Mouse (Mus musculus): ENCODE measurements around the gene Pdgfc. TPM values are rescaled to one million over a fixed set of nuclear protein-coding genes. Genes with fewer than 3 reads are reported as not detected.
A peak's percentile ranks its signal among the peaks of the same experiment; 100 is the strongest.

Gene Pdgfc
- total RNA-seq, 2 experiments from 2014 or later: 5.4 to 5.5 TPM

- DNase-seq (ENCODE audit: low spot score in 2 of 2): no peak
- Histone ChIP-seq H3K4me3 (no peak overlapping the region), H3K27ac (no peak overlapping the region)
- no peak for TF ChIP-seq CTCF (conservative IDR thresholded peaks at IDR 0.05)
Observed at GRCm38 (mm10) chr3:81032014-81032413, 4.2 kb upstream of the Pdgfc start.

- no peak for TF ChIP-seq CTCF (conservative IDR thresholded peaks at IDR 0.05)
- no peak overlapping the region for H3K4me3 ChIP-seq
- no peak overlapping the region for H3K27ac ChIP-seq
- DNase-seq (ENCODE audit: low spot score in 2 of 2): no peak
Observed at GRCm38 (mm10) chr3:81034336-81035102, 1.7 kb upstream of the Pdgfc start.

GRCm38 (mm10) chr3:81036554-81037311, 517 bp downstream of the Pdgfc start:
- H3K4me3 ChIP-seq: peak overlapping the region; percentile 76
- TF ChIP-seq CTCF (conservative IDR thresholded peaks at IDR 0.05): no peak; the same call in 1 of the 2 replicates
- peak overlapping the region; percentile 88 for H3K27ac ChIP-seq
- DNase-seq (ENCODE audit: low spot score in 2 of 2): peak; percentile 21 to 49

GRCm38 (mm10) chr3:81037312-81037859, 1.2 kb downstream of the Pdgfc start:
- peak overlapping the region; percentile 88 for H3K27ac ChIP-seq
- no peak for TF ChIP-seq CTCF (conservative IDR thresholded peaks at IDR 0.05)
- H3K4me3 ChIP-seq: peak overlapping the region; percentile 76
- peak; percentile 6 to 21 for DNase-seq (ENCODE audit: low spot score in 2 of 2)

- H3K4me3 ChIP-seq: no peak overlapping the region; the same call in 1 of the 2 replicates
- H3K27ac ChIP-seq: peak overlapping the region; percentile 62; the same call in 1 of the 2 replicates
- peak; percentile 82 for TF ChIP-seq CTCF (conservative IDR thresholded peaks at IDR 0.05)
- peak; percentile 46 to 48 for DNase-seq (ENCODE audit: low spot score in 2 of 2)
Observed at GRCm38 (mm10) chr3:81039131-81039653, 3.0 kb downstream of the Pdgfc start.

- Histone ChIP-seq H3K27ac (no peak overlapping the region), H3K4me3 (no peak overlapping the region)
- no peak for DNase-seq (ENCODE audit: low spot score in 2 of 2)
- TF ChIP-seq CTCF (conservative IDR thresholded peaks at IDR 0.05): no peak
Observed at GRCm38 (mm10) chr3:81044653-81045343, 8.6 kb downstream of the Pdgfc start.

- H3K4me3 ChIP-seq: no peak overlapping the region
- TF ChIP-seq CTCF (conservative IDR thresholded peaks at IDR 0.05): no peak
- H3K27ac ChIP-seq: no peak overlapping the region
- DNase-seq (ENCODE audit: low spot score in 2 of 2): no peak
Observed at GRCm38 (mm10) chr3:81045344-81046050, 9.3 kb downstream of the Pdgfc start.

- DNase-seq (ENCODE audit: low spot score in 2 of 2): no peak
- H3K27ac ChIP-seq: no peak overlapping the region
- no peak for TF ChIP-seq CTCF (conservative IDR thresholded peaks at IDR 0.05)
- H3K4me3 ChIP-seq: no peak overlapping the region
Observed at GRCm38 (mm10) chr3:81046652-81047607, 10.7 kb downstream of the Pdgfc start.

GRCm38 (mm10) chr3:81051522-81051921, 15.3 kb downstream of the Pdgfc start:
- Histone ChIP-seq H3K4me3 (no peak overlapping the region), H3K27ac (no peak overlapping the region)
- no peak for DNase-seq (ENCODE audit: low spot score in 2 of 2)
- TF ChIP-seq CTCF (conservative IDR thresholded peaks at IDR 0.05): no peak

- Histone ChIP-seq H3K4me3 (no peak overlapping the region), H3K27ac (no peak overlapping the region)
- DNase-seq (ENCODE audit: low spot score in 2 of 2): no peak
- TF ChIP-seq CTCF (conservative IDR thresholded peaks at IDR 0.05): no peak
Observed at GRCm38 (mm10) chr3:81052422-81052821, 16.2 kb downstream of the Pdgfc start.

GRCm38 (mm10) chr3:81054074-81054473, 17.9 kb downstream of the Pdgfc start:
- H3K27ac ChIP-seq: no peak overlapping the region
- no peak for DNase-seq (ENCODE audit: low spot score in 2 of 2)
- TF ChIP-seq CTCF (conservative IDR thresholded peaks at IDR 0.05): no peak
- H3K4me3 ChIP-seq: no peak overlapping the region

Data from layer of hippocampus, adult 2 months (tissue).